Mouse (Mus musculus): ENCODE data around the gene Plekha7. TPM values are rescaled to one million over a fixed set of nuclear protein-coding genes. Genes with fewer than 3 reads are reported as not detected.

Plekha7 gene
- polyA plus RNA-seq, 1 experiment from 2014 or later, result 7.0 TPM

DNA sequence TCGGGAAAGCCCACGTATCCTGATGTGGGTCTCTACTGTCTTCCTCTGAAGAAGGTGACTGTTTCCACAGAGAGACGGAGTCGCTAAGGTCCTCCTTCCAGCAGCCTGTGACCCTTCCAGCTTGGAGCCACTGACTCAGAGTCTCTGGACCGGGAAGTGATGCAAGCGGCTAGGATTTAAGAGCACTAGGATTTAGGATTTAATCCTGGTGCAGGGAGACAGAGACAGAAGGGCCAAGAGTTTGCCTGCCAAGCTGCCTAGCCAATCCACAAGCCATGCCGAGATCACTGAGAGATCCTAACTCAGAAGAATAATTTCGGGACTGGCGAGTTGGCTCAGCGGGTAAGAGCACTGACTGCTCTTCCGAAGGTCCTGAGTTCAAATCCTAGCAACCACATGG, 59.6 kb downstream of the Plekha7 start:
- Histone ChIP-seq H3K4me3 (replicated peaks; ENCODE audit: low read depth, low read length) (no peak overlapping the region), H3K4me2 (ENCODE audit: low read length) (no peak overlapping the region), H3K9me3 (ENCODE audit: control insufficient read depth, low read length) (no peaks in the 10 kb centered on the region), H3K4me1 (ENCODE audit: control insufficient read depth, insufficient read depth, low read length) (peaks cover 13% of the 10 kb centered on the region), H3K27ac (replicated peaks; ENCODE audit: low read depth, low read length) (no peak overlapping the region), H3K27me3 (ENCODE audit: control insufficient read depth, insufficient read depth, low read length) (no peaks in the 10 kb centered on the region), H3K36me3 (ENCODE audit: control insufficient read depth, insufficient read depth, low read length) (no peaks in the 10 kb centered on the region), H3K9ac (replicated peaks; ENCODE audit: low read length) (no peak overlapping the region)
- DNase-seq, result no peak
- 92% methylated on average over 11 of the region's 11 CpGs for WGBS
- no peak for ATAC-seq (ENCODE audit: low FRiP score, low TSS enrichment)

GRCm38 (mm10) chr7:116247377-116247729, 60.8 kb downstream of the Plekha7 start:
- Histone ChIP-seq H3K9me3 (ENCODE audit: control insufficient read depth, low read length) (no peaks in the 10 kb centered on the region), H3K4me1 (ENCODE audit: control insufficient read depth, insufficient read depth, low read length) (peaks cover 13% of the 10 kb centered on the region), H3K27me3 (ENCODE audit: control insufficient read depth, insufficient read depth, low read length) (no peaks in the 10 kb centered on the region), H3K4me3 (replicated peaks; ENCODE audit: low read depth, low read length) (no peak overlapping the region), H3K4me2 (ENCODE audit: low read length) (peak overlapping the region; percentile 45), H3K27ac (replicated peaks; ENCODE audit: low read depth, low read length) (no peak overlapping the region), H3K36me3 (ENCODE audit: control insufficient read depth, insufficient read depth, low read length) (no peaks in the 10 kb centered on the region), H3K9ac (replicated peaks; ENCODE audit: low read length) (no peak overlapping the region)
- WGBS, result 17% methylated on average over 6 of the region's 7 CpGs
- ATAC-seq (ENCODE audit: low FRiP score, low TSS enrichment) (no peak), DNase-seq (peak; percentile 46)

DNA sequence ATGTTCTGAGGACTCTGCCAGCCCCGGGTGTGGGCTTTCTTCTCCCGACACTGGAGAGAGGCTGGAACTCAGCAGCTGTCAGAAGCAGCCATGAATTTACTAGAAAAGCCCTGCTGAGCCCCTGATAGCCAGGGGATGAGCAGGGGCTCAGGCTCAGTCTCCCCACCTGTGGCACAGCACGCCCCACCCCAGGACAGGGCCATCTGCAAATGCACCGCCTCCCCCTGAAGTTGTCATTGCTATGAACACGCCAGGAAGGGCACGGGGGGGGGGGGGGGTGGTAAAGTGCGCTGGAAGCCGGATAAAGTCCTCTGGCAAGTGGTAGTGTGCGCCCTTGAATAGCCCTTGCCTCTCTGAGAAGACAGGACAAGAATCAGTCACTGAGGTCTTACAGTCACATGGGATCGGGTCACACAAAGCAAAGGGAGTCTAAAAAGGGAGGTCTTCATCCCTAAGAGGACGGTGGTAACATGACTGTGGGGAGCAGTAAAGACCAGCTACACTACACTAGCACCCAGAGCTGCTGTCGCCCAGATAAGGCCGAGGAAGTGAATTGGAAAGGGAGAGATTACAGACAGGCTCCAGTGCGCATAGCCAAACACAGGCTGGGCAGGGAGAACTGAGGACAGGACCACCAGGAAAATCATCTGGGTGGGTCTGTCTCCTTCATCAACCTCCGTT, 61.3 kb downstream of the Plekha7 start:
- Histone ChIP-seq H3K4me2 (ENCODE audit: low read length) (peak overlapping the region; percentile 45), H3K9ac (replicated peaks; ENCODE audit: low read length) (no peak overlapping the region; the same call in 1 of the 2 replicates), H3K27ac (replicated peaks; ENCODE audit: low read depth, low read length) (peak overlapping the region; percentile 37; the same call in 1 of the 2 replicates), H3K4me1 (ENCODE audit: control insufficient read depth, insufficient read depth, low read length) (peaks cover 13% of the 10 kb centered on the region), H3K4me3 (replicated peaks; ENCODE audit: low read depth, low read length) (peak overlapping the region; percentile 8; the same call in 1 of the 2 replicates), H3K36me3 (ENCODE audit: control insufficient read depth, insufficient read depth, low read length) (no peaks in the 10 kb centered on the region), H3K9me3 (ENCODE audit: control insufficient read depth, low read length) (no peaks in the 10 kb centered on the region), H3K27me3 (ENCODE audit: control insufficient read depth, insufficient read depth, low read length) (no peaks in the 10 kb centered on the region)
- DNase-seq (peak; percentile 40), ATAC-seq (ENCODE audit: low FRiP score, low TSS enrichment) (no peak)
- 35% methylated on average over 15 of the region's 15 CpGs for WGBS

DNA sequence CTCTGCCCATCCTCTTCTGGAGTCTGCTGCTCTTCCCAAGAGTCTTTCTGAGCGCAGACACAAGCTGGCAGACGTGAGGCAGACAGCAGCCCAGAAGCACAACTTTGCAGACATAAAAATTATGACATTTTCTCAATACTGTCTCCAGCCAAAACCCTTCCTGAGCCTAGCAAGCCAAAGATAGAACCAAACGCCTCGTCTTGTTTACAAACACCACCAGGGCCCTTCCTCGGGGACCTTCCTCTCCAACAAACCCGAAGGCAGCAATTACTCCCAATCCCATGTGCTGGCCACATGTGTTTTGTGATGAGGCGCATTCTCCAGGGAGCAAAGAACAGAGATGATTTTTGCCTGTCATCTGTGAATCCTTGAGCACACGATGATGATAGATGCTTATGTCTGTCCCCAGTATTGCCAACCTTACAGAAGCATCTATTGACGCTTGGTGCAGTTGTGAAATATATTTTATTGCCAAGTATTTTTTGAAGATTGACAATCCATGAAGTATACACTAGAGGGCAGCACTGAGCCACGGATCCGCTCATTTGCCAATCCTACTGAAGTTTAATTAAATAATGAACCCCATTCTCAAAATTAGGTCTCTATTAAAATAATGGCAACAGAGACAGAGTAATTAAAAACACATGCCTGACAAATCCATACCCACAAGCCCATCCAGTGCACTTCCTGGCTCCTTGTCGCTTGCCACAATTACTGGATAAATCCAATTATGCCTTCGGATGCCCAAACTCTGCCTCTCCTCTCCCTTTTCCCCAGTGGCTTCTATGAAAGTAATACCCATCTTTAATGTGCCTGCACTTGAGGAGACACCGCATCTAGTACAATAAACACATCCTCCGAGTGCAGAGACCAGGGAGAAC, 62.1 kb downstream of the Plekha7 start:
- DNase-seq, result peak; percentile 80
- Histone ChIP-seq H3K4me1 (ENCODE audit: control insufficient read depth, insufficient read depth, low read length) (peaks cover 13% of the 10 kb centered on the region), H3K27me3 (ENCODE audit: control insufficient read depth, insufficient read depth, low read length) (no peaks in the 10 kb centered on the region), H3K9me3 (ENCODE audit: control insufficient read depth, low read length) (no peaks in the 10 kb centered on the region), H3K9ac (replicated peaks; ENCODE audit: low read length) (no peak overlapping the region; the same call in 1 of the 2 replicates), H3K4me3 (replicated peaks; ENCODE audit: low read depth, low read length) (peak overlapping the region; percentile 8; the same call in 1 of the 2 replicates), H3K4me2 (ENCODE audit: low read length) (peak overlapping the region; percentile 45), H3K27ac (replicated peaks; ENCODE audit: low read depth, low read length) (peak overlapping the region; percentile 37; the same call in 1 of the 2 replicates), H3K36me3 (ENCODE audit: control insufficient read depth, insufficient read depth, low read length) (no peaks in the 10 kb centered on the region)
- 25% methylated on average over 15 of the region's 15 CpGs for WGBS
- ATAC-seq (ENCODE audit: low FRiP score, low TSS enrichment), result no peak

DNA sequence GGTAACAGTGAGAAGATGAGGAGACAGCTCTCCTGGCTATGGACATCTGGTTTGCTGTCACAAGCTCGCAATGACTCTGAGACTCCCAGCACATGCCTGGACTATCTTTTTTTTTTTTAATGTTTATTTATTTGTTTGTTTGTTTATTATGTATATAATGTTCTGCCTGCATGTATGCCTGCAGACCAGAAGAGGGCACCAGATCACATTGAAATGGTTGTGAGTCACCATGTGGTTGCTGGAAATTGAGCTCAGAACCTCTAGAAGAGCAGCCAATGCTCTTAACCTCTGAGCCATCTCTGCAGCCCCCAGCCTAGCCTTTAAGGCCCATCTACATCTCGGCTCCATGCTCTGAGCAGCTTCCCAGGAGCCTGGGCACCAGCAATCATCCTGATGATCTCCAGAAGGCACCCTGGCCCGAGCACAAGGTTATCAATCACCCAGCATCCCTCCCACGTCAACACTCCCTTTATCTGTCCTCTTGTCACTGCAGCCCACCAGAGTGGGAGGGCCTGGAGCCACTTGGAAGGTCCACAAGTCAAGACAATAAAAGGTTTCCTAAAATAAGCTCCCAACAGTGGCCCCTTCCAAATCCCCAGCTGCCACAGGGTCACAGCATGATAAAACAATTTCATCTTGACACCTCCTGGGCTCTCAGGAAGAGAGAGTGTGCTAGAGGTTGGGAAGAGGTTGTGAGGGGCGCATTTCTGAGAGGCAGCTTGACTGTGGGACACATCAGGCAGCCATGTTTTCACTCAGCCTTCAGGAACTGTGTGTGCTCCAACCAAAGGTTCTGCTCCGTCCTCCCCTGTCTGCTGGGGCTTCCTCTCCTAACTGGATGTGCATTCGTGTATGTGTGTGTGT, 63.6 kb downstream of the Plekha7 start:
- peak; percentile 46 for DNase-seq

GRCm38 (mm10) chr7:116242810-116243209, 65.4 kb downstream of the Plekha7 start:
- ATAC-seq (ENCODE audit: low FRiP score, low TSS enrichment) (no peak), DNase-seq (no peak)
- no peaks in the 10 kb centered on the region for H3K9me3 ChIP-seq (ENCODE audit: control insufficient read depth, low read length)
- no peak overlapping the region for H3K4me3 ChIP-seq (replicated peaks; ENCODE audit: low read depth, low read length)
- H3K4me1 ChIP-seq (ENCODE audit: control insufficient read depth, insufficient read depth, low read length), result peaks cover 16% of the 10 kb centered on the region
- H3K27ac ChIP-seq (replicated peaks; ENCODE audit: low read depth, low read length), result no peak overlapping the region
- H3K4me2 ChIP-seq (ENCODE audit: low read length), result no peak overlapping the region
- WGBS, result 91% methylated on average over 3 of the region's 3 CpGs
- H3K27me3 ChIP-seq (ENCODE audit: control insufficient read depth, insufficient read depth, low read length), result no peaks in the 10 kb centered on the region
- H3K9ac ChIP-seq (replicated peaks; ENCODE audit: low read length), result no peak overlapping the region
- no peaks in the 10 kb centered on the region for H3K36me3 ChIP-seq (ENCODE audit: control insufficient read depth, insufficient read depth, low read length)

More for the DNA sequence above, 63.6 kb downstream of the Plekha7 start:
- Histone ChIP-seq H3K9me3 (ENCODE audit: control insufficient read depth, low read length) (no peaks in the 10 kb centered on the region), H3K4me3 (replicated peaks; ENCODE audit: low read depth, low read length) (no peak overlapping the region), H3K4me2 (ENCODE audit: low read length) (no peak overlapping the region), H3K36me3 (ENCODE audit: control insufficient read depth, insufficient read depth, low read length) (no peaks in the 10 kb centered on the region), H3K27me3 (ENCODE audit: control insufficient read depth, insufficient read depth, low read length) (no peaks in the 10 kb centered on the region), H3K9ac (replicated peaks; ENCODE audit: low read length) (no peak overlapping the region), H3K4me1 (ENCODE audit: control insufficient read depth, insufficient read depth, low read length) (peaks cover 13% of the 10 kb centered on the region), H3K27ac (replicated peaks; ENCODE audit: low read depth, low read length) (no peak overlapping the region)
- ATAC-seq (ENCODE audit: low FRiP score, low TSS enrichment), result no peak
- 57% methylated on average over 7 of the region's 7 CpGs for WGBS

- Histone ChIP-seq H3K4me2 (ENCODE audit: low read length) (no peak overlapping the region), H3K27me3 (ENCODE audit: control insufficient read depth, insufficient read depth, low read length) (no peaks in the 10 kb centered on the region), H3K36me3 (ENCODE audit: control insufficient read depth, insufficient read depth, low read length) (no peaks in the 10 kb centered on the region), H3K4me1 (ENCODE audit: control insufficient read depth, insufficient read depth, low read length) (peaks cover 19% of the 10 kb centered on the region), H3K27ac (replicated peaks; ENCODE audit: low read depth, low read length) (no peak overlapping the region), H3K9me3 (ENCODE audit: control insufficient read depth, low read length) (no peaks in the 10 kb centered on the region), H3K4me3 (replicated peaks; ENCODE audit: low read depth, low read length) (no peak overlapping the region), H3K9ac (replicated peaks; ENCODE audit: low read length) (no peak overlapping the region)
- 75% methylated on average over 7 of the region's 7 CpGs for WGBS
- ATAC-seq (ENCODE audit: low FRiP score, low TSS enrichment) (no peak), DNase-seq (no peak)
These were observed 66.6 kb downstream of the Plekha7 start for GRCm38 (mm10) chr7:116241601-116242000.

DNA sequence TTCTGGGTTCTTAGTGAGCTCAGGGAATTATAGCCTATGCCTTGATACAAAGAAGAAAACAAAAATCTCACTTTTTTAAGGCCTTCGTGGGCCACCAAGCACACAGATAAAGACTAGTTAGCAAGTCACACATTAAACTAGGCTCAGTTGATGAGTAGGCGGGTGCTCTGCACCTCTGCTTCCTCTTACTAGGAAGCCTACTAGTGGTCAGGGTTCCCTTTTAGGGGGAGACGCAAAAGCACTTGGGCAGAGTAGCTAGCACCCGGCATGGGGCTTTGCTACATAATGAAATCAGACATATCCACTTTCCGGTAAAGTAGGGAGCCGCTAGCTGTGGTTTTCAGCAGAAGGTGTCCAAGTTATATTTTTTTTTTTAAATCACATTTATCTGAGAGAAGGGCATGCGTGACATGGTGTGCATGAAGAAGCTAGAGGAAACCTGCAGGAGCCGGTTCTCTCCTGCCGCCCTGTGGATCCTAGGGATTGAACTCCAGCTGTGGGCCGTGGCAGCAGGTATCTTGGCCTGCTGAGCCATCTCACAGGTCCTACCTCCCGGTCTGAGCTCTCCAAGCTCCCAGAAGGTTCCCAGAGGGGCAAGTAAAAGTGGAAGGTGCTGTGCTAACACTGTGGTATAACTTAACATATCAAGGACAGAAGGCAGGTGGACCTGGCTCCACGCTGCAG, 67.2 kb downstream of the Plekha7 start:
- Histone ChIP-seq H3K9ac (replicated peaks; ENCODE audit: low read length) (no peak overlapping the region), H3K27me3 (ENCODE audit: control insufficient read depth, insufficient read depth, low read length) (no peaks in the 10 kb centered on the region), H3K4me3 (replicated peaks; ENCODE audit: low read depth, low read length) (no peak overlapping the region), H3K4me2 (ENCODE audit: low read length) (no peak overlapping the region), H3K36me3 (ENCODE audit: control insufficient read depth, insufficient read depth, low read length) (no peaks in the 10 kb centered on the region), H3K9me3 (ENCODE audit: control insufficient read depth, low read length) (no peaks in the 10 kb centered on the region), H3K27ac (replicated peaks; ENCODE audit: low read depth, low read length) (no peak overlapping the region), H3K4me1 (ENCODE audit: control insufficient read depth, insufficient read depth, low read length) (peaks cover 16% of the 10 kb centered on the region)
- 80% methylated on average over 12 of the region's 12 CpGs for whole genome bisulfite sequencing
- ATAC-seq (ENCODE audit: low FRiP score, low TSS enrichment) (no peak), DNase-seq (no peak)
